18 mouse cellular contexts compared by ENCODE assay signal in the genomic region with DNA sequence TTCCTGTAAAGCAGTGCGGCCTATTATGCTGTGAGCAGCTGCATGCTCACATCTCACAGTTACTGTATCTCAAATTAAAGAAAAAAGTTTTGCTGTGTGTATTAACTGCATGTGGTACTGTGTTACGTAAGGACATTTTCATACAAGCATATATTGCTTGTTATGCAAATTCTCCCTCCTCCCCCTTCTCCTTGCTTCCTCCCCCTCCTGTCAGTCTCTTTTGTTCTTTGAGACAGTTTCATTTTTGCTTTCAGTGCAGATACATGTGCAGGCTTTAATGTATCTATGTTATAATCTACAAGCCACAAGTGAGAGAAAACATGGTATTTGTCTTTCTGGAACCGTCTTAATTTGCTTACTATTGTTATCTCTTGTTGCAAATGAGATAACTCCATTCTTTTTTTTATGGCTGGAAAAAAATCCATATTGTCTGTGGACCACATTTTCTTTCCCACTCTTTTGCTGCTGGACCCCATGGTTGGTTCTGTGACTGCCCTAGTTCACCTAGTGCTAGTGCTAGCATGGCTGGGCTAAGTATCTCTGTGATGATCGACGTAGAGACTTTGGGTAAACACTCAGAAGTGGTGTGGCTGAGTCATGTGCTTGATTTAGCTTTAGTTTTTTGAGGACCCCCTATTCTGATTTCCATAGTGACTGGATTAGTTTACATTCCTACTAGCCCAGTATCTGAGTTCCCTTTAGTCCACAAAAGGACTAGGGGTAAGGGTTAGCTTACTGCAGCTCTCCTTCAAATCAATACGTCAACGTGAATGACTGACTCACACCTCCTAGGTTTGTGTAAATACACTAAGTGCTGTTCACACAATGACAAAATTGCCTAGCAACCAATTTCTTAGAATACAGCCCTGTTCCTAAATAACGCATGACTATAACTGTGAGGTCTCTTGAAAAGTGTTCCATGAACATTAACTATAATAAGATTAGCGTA.
DNase-seq lines count a peak whose midpoint lies in the region; ATAC-seq and TF ChIP-seq lines count a peak whose summit lies in the region.
"Had no signal": no experiment of that assay in that cellular context is flagged by ENCODE, and none has a peak within 500 bp of the region (broad histone marks: within the 10 kb centered on the region; RNA-seq: fewer than 3 reads in every experiment).

No protein-coding gene starts in this region.

- H3K79me2 ChIP-seq in CH12.LX (replicated peaks; ENCODE audit: control insufficient read depth, extremely low read depth, insufficient read depth, poor library complexity, severe bottlenecking) = no peaks in the 10 kb centered on the region

- no peaks in the 10 kb centered on the region for H3K9me3 ChIP-seq in CH12.LX (replicated peaks; ENCODE audit: low read length)
- no peaks in the 10 kb centered on the region for H3K9me3 ChIP-seq in heart, embryonic 10.5 days
- H3K9me3 ChIP-seq: forebrain, embryonic 15.5 days; heart, embryonic 12.5 days; intestine, embryonic 15.5 days; limb, embryonic 10.5 days; liver, embryonic 12.5 days had no signal

- TF ChIP-seq EP300 in CH12.LX (IDR thresholded peaks at IDR 0.05; ENCODE audit: low read length) = peak; percentile 43

- no peak overlapping the region; the same call in 1 of the 2 replicates for H3K9ac ChIP-seq in CH12.LX (ENCODE audit: insufficient read depth, low read depth)
- H3K9ac ChIP-seq: forebrain, embryonic 15.5 days; heart, embryonic 12.5 days; intestine, embryonic 15.5 days; liver, embryonic 12.5 days had no signal

- in situ Hi-C loops in CH12.LX (cut with MboI; ENCODE audit: low pct_ligation_motif_present, low pct_unique_long_range_greater_than_20kb, low sequenced_read_pairs) = loop anchor here (10.0 to 25.0 kb wide), 4 partner anchors 239 to 1851 kb away; a partner anchor contains a TSS

- TF ChIP-seq POLR2A in spleen, adult 2 months (IDR thresholded peaks at IDR 0.05; ENCODE audit: low read depth, low read length) = no peak
- TF ChIP-seq POLR2A in CH12.LX (IDR thresholded peaks at IDR 0.05; ENCODE audit: low read depth, low read length) = no peak

- H3K27ac ChIP-seq in spleen, adult 2 months (ENCODE audit: insufficient read depth, low read length) = peak overlapping the region; percentile 52; the same call in 1 of the 2 replicates
- H3K27ac ChIP-seq in CH12.LX (ENCODE audit: insufficient read depth, low read depth) = no peak overlapping the region
- H3K27ac ChIP-seq in heart, embryonic 10.5 days = no peak overlapping the region
- H3K27ac ChIP-seq: forebrain, embryonic 15.5 days; intestine, embryonic 15.5 days; limb, embryonic 10.5 days; liver, embryonic 12.5 days; macrophage had no signal

- peak in 1 of 2 experiments; percentile 25 for DNase-seq in spleen, adult 2 months (ENCODE audit: low read depth in 1 of 2, low spot score in 2 of 2)
- no peak for DNase-seq in spleen, adult 12 weeks (ENCODE audit: low spot score)
- peak; percentile 34 for DNase-seq in CH12.LX (ENCODE audit: extremely low read depth)
- peak; percentile 30 for DNase-seq in thymus, postnatal 14 days
- DNase-seq in gastrocnemius, adult 18-20 months (ENCODE audit: low spot score) = no peak
- no peak for DNase-seq in heart, embryonic 10.5 days (ENCODE audit: low spot score)
- DNase-seq: cerebellum, adult 2 months; gastrocnemius, postnatal 14 days; right cerebral cortex, postnatal 14 days had no signal

- TF ChIP-seq CTCF in spleen, adult 2 months (IDR thresholded peaks at IDR 0.05; ENCODE audit: extremely low read depth, insufficient read depth, insufficient read length, insufficient replicate concordance) = no peak
- TF ChIP-seq CTCF in CH12.LX (conservative IDR thresholded peaks at IDR 0.05 in 1 of 2, IDR thresholded peaks at IDR 0.05 in 1 of 2; ENCODE audit: low read depth in 2 of 2, low read length in 2 of 2) = no peak

- no peak overlapping the region for H3K4me3 ChIP-seq in spleen, adult 2 months (ENCODE audit: extremely low read depth, insufficient read depth, insufficient read length)
- H3K4me3 ChIP-seq in CH12.LX (replicated peaks in 1 of 3; ENCODE audit: low read depth in 2 of 3, low read length in 2 of 3, poor library complexity in 1 of 3) = no peak overlapping the region
- no peak overlapping the region for H3K4me3 ChIP-seq in heart, embryonic 10.5 days
- H3K4me3 ChIP-seq: forebrain, embryonic 15.5 days; heart, embryonic 12.5 days; intestine, embryonic 15.5 days; limb, embryonic 10.5 days; liver, embryonic 12.5 days had no signal

- H3K27me3 ChIP-seq in spleen, adult 2 months (ENCODE audit: control insufficient read depth, insufficient read depth, low read length) = no peaks in the 10 kb centered on the region
- no peaks in the 10 kb centered on the region for H3K27me3 ChIP-seq in CH12.LX (replicated peaks)
- no peaks in the 10 kb centered on the region for H3K27me3 ChIP-seq in heart, embryonic 10.5 days (ENCODE audit: insufficient read depth, poor library complexity, severe bottlenecking)
- H3K27me3 ChIP-seq: forebrain, embryonic 15.5 days; heart, embryonic 12.5 days; intestine, embryonic 15.5 days; liver, embryonic 12.5 days; Patski had no signal

- H3K4me1 ChIP-seq in spleen, adult 2 months (ENCODE audit: control insufficient read depth, insufficient read depth, insufficient read length) = peaks cover 3% of the 10 kb centered on the region; the same call in 1 of the 2 replicates
- peaks cover 24 to 51% of the 10 kb centered on the region in 2 experiments for H3K4me1 ChIP-seq in CH12.LX (ENCODE audit: control insufficient read depth in 1 of 2, insufficient read depth in 2 of 2)
- H3K4me1 ChIP-seq in heart, embryonic 10.5 days = peaks cover 19% of the 10 kb centered on the region

- no peak for TF ChIP-seq RAD21 in CH12.LX (IDR thresholded peaks at IDR 0.05; ENCODE audit: low read depth, low read length)

- WGBS in spleen, adult 2 months = 71% methylated on average over 9 of the region's 9 CpGs
- WGBS in heart, embryonic 10.5 days = 70% methylated on average over 9 of the region's 9 CpGs

- ATAC-seq in inflammation-experienced regulatory T-cells, adult 6 months = peak; percentile 86
- ATAC-seq: forebrain, embryonic 15.5 days; intestine, embryonic 15.5 days; liver, embryonic 12.5 days; midbrain, embryonic 16.5 days; Patski had no signal

- peak overlapping the region; percentile 47 for H3K4me2 ChIP-seq in CH12.LX (ENCODE audit: insufficient read depth, low read depth, poor library complexity, severe bottlenecking)
- H3K4me2 ChIP-seq: forebrain, embryonic 15.5 days; heart, embryonic 12.5 days; intestine, embryonic 15.5 days; liver, embryonic 12.5 days had no signal

- no peaks in the 10 kb centered on the region for H3K36me3 ChIP-seq in spleen, adult 2 months (ENCODE audit: control insufficient read depth, insufficient read depth, low read length)
- no peaks in the 10 kb centered on the region for H3K36me3 ChIP-seq in CH12.LX (replicated peaks in 1 of 2; ENCODE audit: control insufficient read depth in 1 of 2, insufficient read depth in 1 of 2, low read length in 1 of 2)
- H3K36me3 ChIP-seq in heart, embryonic 10.5 days = no peaks in the 10 kb centered on the region
- H3K36me3 ChIP-seq: forebrain, embryonic 15.5 days; heart, embryonic 12.5 days; intestine, embryonic 15.5 days; limb, embryonic 10.5 days; liver, embryonic 12.5 days had no signal

- dilution Hi-C loops in CH12.LX (cut with MboI; ENCODE audit: extremely low pct_ligation_motif_present, extremely low pct_unique_long_range_greater_than_20kb, low sequenced_read_pairs) = no loop called here

TF ChIP-seq in CH12.LX, 34 proteins besides CTCF, POLR2A, EP300 and RAD21:
- TF ChIP-seq MAX (IDR thresholded peaks at IDR 0.05; ENCODE audit: low read length) = no peak
- no peak for TF ChIP-seq RCOR1 (conservative IDR thresholded peaks at IDR 0.05; ENCODE audit: low read depth, low read length)
- no peak for TF ChIP-seq JUND (conservative IDR thresholded peaks at IDR 0.05; ENCODE audit: low read depth, low read length)
- TF ChIP-seq MEF2A (IDR thresholded peaks at IDR 0.05; ENCODE audit: borderline replicate concordance, low read depth, low read length) = no peak
- no peak for TF ChIP-seq ZC3H11A (IDR thresholded peaks at IDR 0.05; ENCODE audit: low read depth, low read length)
- TF ChIP-seq MXI1 (IDR thresholded peaks at IDR 0.05; ENCODE audit: low read depth, low read length) = no peak
- no peak for TF ChIP-seq TCF12 (IDR thresholded peaks at IDR 0.05; ENCODE audit: low read depth, low read length)
- TF ChIP-seq KAT2A (IDR thresholded peaks at IDR 0.05; ENCODE audit: insufficient replicate concordance, low read length) = no peak
- no peak for TF ChIP-seq CHD2 (IDR thresholded peaks at IDR 0.05; ENCODE audit: low read length)
- TF ChIP-seq PAX5 (IDR thresholded peaks at IDR 0.05; ENCODE audit: low read length) = no peak
- no peak for TF ChIP-seq E2F4 (IDR thresholded peaks at IDR 0.05; ENCODE audit: insufficient replicate concordance, low read depth, low read length)
- TF ChIP-seq ZNF384 (IDR thresholded peaks at IDR 0.05; ENCODE audit: low read depth, low read length) = no peak
- TF ChIP-seq MAFK (IDR thresholded peaks at IDR 0.05; ENCODE audit: insufficient replicate concordance, low read length) = no peak
- peak; percentile 29; the same call in 1 of the 2 replicates for TF ChIP-seq MYC (IDR thresholded peaks at IDR 0.05; ENCODE audit: low read depth, low read length)
- peak; percentile 48 for TF ChIP-seq IRF4 (IDR thresholded peaks at IDR 0.05; ENCODE audit: low read depth, low read length)
- no peak for TF ChIP-seq ELF1 (IDR thresholded peaks at IDR 0.05; ENCODE audit: low read depth, low read length)
- TF ChIP-seq SMC3 (IDR thresholded peaks at IDR 0.05; ENCODE audit: low read depth, low read length) = no peak
- TF ChIP-seq USF2 (conservative IDR thresholded peaks at IDR 0.05; ENCODE audit: low read depth, low read length) = no peak
- peak; percentile 72; the same call in 1 of the 2 replicates for TF ChIP-seq MAZ (IDR thresholded peaks at IDR 0.05; ENCODE audit: low read depth, low read length)

Comparison
In these comparisons a context has a peak if more than half of its experiments do, and no peak if none do; other contexts are left out.
1. DNase-seq: peak in CH12.LX (single experiment) and thymus, postnatal 14 days (single experiment); none in spleen, adult 12 weeks (single experiment), gastrocnemius, adult 18-20 months (single experiment) and heart, embryonic 10.5 days (single experiment).